Mouse (Mus musculus) adrenal gland, postnatal 10 days (tissue): ENCODE measurements around the gene Msi2. TPM values are rescaled to one million over a fixed set of nuclear protein-coding genes. Genes with fewer than 3 reads are reported as not detected.

Experiments
- DNase-seq: peaks from one replicate; pipeline ENCODE4 v3.0.0; 2021; ENCODE audit warnings: mixed read lengths
- total RNA-seq, 2 experiments: library from RNA; stranded (reverse); gene quantifications; 2 replicates each; pipeline ENCODE4 v1.2.3; 2021

Msi2 gene
- total RNA-seq, 2 experiments from 2014 or later: 149 to 152 TPM

DNA sequence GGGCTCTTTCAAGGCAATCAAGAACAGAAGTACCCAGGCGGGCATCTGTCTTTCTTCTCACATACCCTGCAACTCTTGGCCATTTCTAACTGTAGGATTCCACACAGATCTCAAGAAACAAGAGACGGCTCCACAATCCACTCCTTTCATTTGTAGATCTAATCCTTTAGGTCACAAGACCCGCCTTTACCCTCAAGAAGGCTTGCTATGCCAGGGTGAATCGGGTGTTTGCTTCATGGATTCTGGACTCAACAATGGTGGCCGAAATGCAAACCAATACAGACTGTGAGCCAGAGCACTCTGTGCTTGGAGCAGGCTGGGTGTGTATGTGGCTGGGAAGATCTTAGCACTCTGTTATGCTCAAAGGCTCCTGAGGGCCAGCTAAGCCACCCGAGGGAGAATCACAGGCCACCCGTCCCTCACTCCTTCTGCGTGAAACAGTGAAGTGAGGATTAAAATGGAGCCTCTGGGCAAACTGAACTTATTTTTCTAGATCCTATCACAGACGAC, 237.2 kb downstream of the Msi2 start:
- DNase-seq: no peak

DNA sequence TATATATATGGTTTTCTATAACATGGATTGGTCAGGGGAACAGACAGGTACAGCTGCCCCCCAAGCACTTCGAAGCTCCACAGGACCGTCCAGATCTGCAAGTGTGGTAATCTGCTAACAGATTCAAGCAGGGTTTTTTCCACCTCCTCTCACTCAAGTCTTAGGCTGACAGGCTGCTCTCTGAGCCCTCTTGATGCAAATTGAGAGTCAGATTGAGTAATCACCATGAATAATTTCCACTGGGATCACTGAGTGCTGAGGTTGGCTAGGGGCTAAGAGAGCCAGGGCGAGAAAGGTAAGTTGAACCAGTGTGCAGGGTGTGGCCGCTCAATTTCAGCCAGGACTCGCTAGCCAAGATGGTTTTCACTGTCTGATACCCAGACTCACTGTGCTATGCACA, 238.8 kb downstream of the Msi2 start:
- no peak for DNase-seq

DNA sequence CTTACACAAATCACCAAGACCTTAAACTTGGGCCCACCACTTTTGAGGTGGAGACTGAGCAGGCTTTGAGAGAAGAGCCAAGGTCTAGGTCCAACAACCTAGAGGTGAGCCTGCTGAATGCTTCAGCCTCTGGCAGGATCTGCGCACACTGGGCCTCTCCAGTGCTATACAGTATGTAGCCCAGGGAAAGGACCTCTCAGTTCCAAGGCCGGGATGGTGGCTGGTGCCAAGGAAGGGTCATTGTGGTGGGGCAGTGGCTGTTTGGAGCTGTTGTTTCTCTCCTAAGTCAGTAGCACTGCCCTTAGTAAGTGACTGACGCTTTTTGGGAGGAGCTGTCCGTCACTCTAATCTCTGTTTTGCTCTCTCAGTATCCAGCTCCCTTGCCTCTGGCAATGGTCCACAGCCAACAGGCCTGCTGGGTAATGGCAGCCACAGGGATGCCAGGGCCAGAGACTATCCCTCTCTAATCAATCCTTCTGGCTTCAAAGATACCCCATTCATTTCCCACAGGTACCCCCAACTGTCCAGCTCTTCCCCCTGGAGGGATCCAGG, 243.3 kb downstream of the Msi2 start:
- peak; percentile 38 for DNase-seq

DNA sequence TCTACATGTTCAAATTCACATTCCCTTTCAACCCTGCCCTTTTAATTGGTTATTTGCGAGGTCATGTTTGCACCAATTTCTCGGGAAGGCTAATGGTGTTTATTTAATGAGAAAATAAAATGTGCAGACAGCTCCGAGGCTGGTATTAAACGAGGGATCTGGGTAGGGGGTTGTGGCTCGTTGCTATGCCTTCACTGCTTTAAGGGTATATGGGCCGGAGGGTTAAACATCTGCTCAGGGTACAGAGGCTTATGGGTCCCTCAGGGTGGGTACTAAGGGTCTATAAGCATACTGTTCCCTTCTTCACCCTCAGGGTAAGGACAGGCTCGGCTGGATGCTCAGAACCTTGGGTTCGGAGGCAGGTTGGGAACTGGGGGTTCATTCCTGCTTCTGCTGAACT, 245.6 kb downstream of the Msi2 start:
- DNase-seq: no peak

DNA sequence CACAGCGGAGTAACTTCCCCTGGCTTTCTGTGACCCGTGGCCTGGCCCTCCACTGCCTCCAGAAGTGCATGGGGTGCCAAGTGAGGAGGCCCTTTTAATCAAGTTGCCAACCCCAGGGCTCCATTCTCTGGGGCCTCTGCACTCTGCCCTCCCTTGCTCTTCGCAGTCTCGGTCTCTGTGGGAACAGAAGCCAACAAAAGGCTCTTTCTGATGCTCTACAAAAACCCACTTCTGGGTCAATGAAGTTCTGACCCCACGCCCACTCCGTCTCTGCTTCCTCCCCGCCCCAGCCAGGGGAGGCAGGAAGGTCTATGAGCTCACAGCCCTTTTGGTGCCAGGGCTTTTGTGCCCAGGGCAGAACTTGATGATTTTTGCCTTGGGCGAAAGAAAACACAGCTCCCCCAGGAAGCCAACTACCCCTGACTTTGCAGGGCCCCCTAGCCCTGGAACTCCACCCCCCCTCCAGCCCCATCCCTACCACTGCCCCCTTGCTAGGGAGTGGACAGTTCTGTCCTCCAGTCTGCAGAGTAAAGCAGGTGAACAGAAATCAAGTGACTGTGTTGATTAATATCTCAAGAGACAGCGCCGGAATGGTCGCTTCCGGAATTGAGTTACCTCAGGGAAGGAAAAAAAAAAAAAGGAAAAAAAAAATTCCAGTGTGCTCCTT, 246.2 kb downstream of the Msi2 start:
- no peak for DNase-seq

DNA sequence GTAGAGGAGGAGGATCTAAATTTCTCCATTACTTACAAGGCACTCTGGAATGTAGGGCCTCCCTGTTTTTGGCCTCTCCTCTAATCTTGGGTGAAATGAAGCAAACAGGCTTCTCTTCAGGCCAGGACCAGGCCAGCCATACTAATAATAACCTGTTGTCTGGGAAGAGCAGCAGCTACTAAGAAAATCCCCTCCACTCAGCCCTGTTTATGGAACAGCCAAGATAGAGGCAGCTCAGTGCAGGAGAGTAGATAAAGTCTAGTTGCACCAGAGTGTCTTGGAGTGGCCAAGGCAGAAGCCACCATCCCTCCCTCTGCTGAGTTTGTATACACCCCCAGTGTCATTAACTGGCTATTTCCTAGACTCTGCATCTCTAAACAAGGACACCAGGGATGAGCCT, 247.7 kb downstream of the Msi2 start:
- no peak for DNase-seq

DNA sequence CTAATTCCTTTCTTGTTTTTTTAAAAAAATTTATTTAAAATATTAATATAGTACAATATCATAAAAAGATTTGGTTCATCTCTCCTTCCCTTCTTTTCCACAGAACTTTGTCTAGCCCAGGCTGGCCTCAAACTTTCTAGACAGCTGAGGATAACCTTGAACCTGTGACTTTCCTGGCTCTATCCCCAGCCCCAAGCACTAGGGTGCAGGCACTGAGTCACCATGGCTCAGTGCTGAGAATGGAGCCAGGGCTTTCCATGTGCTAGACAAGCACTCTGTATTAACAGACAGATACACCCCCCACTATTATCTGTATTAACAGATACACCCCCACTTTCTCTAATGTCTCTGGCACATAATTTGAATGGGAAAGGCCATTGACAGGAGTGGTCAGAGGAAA, 249.3 kb downstream of the Msi2 start:
- DNase-seq: peak; percentile 39

GRCm38 (mm10) chr11:88467498-88468245, 250.6 kb downstream of the Msi2 start:
- DNase-seq: peak; percentile 85

DNA sequence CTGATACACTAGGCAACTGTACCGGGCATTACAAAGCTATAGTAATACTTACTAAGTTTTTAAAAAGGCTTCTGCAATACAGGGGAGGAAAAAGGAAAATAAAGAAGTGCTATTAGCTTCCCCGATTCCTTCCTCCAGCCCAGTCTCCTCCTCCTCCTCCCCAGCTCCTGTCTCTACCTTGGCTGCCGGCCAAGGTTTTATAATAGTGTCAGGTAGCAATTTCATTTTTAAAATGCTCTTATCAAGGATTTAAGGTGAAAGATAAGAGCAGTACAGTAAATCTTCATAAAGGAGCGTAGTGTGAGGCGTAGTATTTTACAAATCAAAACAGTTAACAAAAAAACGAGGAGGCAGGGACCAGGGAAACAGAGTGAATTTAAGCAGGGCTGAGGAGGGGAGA, 254.4 kb downstream of the Msi2 start:
- no peak for DNase-seq

GRCm38 (mm10) chr11:88462789-88463188, 255.5 kb downstream of the Msi2 start:
- no peak for DNase-seq

DNA sequence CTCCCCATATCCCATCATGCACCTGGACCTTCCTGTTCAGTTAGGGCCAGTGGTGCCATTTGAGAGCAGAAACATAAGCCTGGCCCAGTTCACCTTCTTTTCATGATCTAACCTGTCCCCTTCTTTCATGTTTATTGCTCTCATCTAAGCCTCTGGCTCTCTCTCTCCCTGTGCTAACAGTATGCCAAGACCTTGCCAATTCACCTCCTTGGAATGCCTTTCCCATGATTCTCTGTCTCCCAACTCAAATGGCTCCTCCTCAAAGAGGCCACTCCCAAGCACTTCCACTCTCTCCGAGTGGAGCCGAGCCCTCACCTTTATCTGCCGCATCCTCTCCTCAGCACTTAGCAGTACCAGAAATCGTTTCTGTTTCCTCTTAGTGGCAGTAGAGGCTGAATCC, 256.7 kb downstream of the Msi2 start:
- no peak for DNase-seq

GRCm38 (mm10) chr11:88459946-88460736, 258.2 kb downstream of the Msi2 start:
- no peak for DNase-seq

GRCm38 (mm10) chr11:88457241-88457738, 261.0 kb downstream of the Msi2 start:
- no peak for DNase-seq

DNA sequence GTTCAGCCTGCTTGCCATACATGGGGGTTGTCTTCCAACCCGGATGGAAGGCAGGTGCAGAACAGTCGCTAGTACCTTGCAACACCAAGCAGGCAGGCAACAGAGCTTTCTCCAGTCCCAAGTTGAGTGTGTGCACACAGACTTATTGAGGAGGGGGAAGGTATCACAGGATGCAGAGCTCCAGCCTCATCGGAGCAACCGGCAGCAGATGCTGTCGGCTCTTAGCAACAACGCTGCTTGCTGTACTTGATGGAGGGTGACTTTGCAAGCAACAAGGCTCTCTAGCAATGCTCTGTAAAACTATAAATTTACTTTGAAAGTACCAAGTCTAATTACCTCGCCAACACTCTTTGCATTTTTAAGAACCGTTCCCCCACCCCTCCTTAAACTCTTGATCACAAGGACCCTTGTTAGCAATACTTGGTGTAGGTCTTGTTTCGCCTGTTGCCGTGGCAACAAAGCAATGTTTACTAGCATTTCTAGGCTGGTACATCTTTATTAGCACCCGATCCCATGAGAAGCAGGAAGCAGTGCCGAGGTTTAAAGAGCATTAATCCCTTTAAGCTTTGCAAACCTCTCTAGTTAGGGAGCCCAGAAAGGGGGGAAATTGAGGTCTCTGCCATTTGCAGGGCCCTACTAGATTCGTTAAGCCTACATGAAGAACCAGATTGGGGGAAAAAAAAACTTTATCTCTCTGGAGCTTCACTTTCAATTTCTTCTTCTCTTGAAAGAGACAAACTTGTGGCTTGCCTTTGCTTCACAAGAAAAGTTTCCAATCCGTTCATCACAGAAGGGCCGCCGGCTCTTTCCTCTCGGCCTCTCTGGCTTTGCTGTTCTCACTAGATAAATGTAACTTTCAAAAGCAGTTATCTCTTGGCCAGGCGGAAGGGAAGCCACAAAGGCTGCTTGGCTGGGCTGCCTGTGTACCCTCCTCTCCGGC, 263.2 kb downstream of the Msi2 start:
- no peak for DNase-seq

DNA sequence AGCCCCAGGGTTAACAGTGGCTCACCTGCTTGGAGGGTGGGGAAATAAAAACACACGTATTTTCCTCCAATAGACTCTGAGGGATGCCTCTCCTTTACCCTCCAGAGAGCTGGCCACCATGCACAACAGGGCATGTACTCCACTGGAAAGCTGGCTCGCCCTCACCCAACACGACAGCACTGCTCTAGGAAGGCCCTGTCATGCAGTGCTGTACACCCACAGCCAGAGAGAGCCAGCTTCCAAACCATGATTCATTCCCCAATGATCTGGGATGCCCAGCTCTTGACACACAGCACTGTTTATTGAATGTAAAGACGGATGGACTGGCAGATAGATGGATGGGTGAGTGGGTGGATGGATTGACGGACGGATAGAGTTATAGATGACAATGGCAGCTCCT, 269.1 kb downstream of the Msi2 start:
- no peak for DNase-seq

GRCm38 (mm10) chr11:88448571-88448970, 269.7 kb downstream of the Msi2 start:
- no peak for DNase-seq

DNA sequence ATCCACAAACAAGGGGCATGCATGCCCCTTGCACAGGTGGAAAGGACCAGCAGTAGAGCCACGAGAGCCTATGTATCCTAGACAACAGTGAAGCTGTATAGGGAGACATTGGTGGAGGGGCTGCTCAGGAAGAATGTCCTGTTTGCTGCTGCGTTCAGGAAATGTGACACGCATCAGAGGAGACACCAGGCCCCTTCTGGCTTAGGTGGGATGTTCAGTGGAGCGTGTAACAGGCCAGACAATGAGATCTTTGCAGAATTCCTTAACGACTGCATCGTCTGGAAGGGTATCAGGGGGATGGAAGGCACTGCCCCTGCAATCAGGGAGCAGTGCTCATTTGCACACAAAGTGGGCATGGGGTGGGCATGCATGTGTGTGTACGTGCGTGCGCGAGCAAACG, 271.0 kb downstream of the Msi2 start:
- no peak for DNase-seq

- no peak for DNase-seq
These were observed 274.4 kb downstream of the Msi2 start for GRCm38 (mm10) chr11:88443905-88444304.

GRCm38 (mm10) chr11:88443291-88443690, 275.0 kb downstream of the Msi2 start:
- DNase-seq: no peak

GRCm38 (mm10) chr11:88441871-88442740, 276.2 kb downstream of the Msi2 start:
- no peak for DNase-seq
